Mouse (Mus musculus) intestine, postnatal 0 days (tissue): ENCODE results near the gene Bicral. TPM values are rescaled to one million over a fixed set of nuclear protein-coding genes. Genes with fewer than 3 reads are reported as not detected.
A peak's percentile ranks its signal among the peaks of the same experiment; 100 is the strongest.

ENCODE experiments used
- ATAC-seq: fragments of 200-750 bp; cut with Nextera tagmentation; 2 replicates; pipeline ENCODE4 v1.8.0; 2017; ENCODE audit warnings: mild to moderate bottlenecking, moderate TSS enrichment, moderate library complexity
- H3K27ac ChIP-seq: fragments of 300-500 bp; sonication (generic); 2 replicates; pipeline ENCODE4 v1.5.1; 2014; ENCODE audit warnings: mild to moderate bottlenecking, low read depth, low read length, moderate library complexity
- H3K27me3 ChIP-seq: fragments of 300-500 bp; sonication (generic); replicated peaks from 2 replicates; pipeline ENCODE4 v1.6.1; 2014; ENCODE audit warnings: low read length, mixed read lengths; ENCODE audit not compliant: control insufficient read depth, insufficient read depth
- H3K36me3 ChIP-seq: fragments of 300-500 bp; sonication (generic); 2 replicates; pipeline ENCODE4 v1.6.1; 2014; ENCODE audit warnings: mild to moderate bottlenecking, moderate library complexity; ENCODE audit not compliant: control insufficient read depth, insufficient read depth
- H3K4me1 ChIP-seq: fragments of 300-500 bp; sonication (generic); replicated peaks from 2 replicates; pipeline ENCODE4 v1.6.1; 2014; ENCODE audit warnings: antibody characterized with exemption, low read length, mixed read lengths; ENCODE audit not compliant: control insufficient read depth, insufficient read depth
- H3K4me2 ChIP-seq: fragments of 300-500 bp; sonication (generic); replicated peaks from 2 replicates; pipeline ENCODE4 v1.6.1; 2014; ENCODE audit warnings: low read depth, mild to moderate bottlenecking, moderate library complexity
- H3K4me3 ChIP-seq: fragments of 300-500 bp; sonication (generic); 2 replicates; pipeline ENCODE4 v1.5.1; 2014; ENCODE audit warnings: low read depth, low read length
- H3K9ac ChIP-seq: fragments of 300-500 bp; sonication (generic); 2 replicates; pipeline ENCODE4 v1.6.1; 2014; ENCODE audit warnings: mild to moderate bottlenecking, low read depth, low read length
- H3K9me3 ChIP-seq: fragments of 300-500 bp; sonication (generic); 2 replicates; pipeline ENCODE4 v1.6.1; 2016; ENCODE audit warnings: mixed run types; ENCODE audit not compliant: control insufficient read depth
- CTCF ChIP-seq: sonication (generic); IDR thresholded peaks from 2 replicates; pipeline ENCODE4 v1.5.1; 2016; ENCODE audit warnings: low read depth, mild to moderate bottlenecking, control low read depth, antibody characterized with exemption, moderate library complexity
- WGBS: fragments of 180-500 bp; shearing (Covaris S2); extraction: QIAGEN DNeasy Blood & Tissue Kit; methylation state at CpG from one replicate; pipeline ENCODE4 v1.1.7; 2014; 5-methylcytosine and 5-hydroxymethylcytosine counted together
- polyA plus RNA-seq: library from polyadenylated mRNA; unstranded; fragments of >200 nt; fragmentation: Nextera tagmentation; extraction: Ambion mirVana; gene quantifications from 2 replicates; pipeline ENCODE4 v1.2.1, GENCODE M21; 2015

The Bicral gene
- polyA plus RNA-seq, 1 experiment from 2014 or later, result 2.2 TPM

DNA sequence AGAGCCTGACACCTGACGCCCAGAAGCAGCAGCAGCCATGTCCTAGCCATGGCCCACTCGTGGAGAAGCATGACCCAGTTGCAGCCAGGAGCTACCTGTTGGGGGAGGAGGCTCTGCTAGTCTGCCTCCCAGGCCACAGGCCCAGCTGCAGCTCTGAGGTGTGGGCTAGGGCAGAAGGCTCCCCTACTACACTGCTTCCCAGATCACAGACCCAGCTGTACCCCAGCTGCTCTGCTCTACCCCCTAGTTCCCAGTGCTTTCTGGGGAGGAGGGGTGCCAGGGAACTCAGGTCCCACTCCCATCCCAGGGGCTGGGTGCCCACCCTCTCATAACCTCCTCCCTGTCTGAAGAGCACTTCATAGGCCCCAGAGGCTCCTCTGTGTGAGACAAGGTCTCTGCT is 94.7 kb downstream of the Bicral start, which contains the start of gene Ptcra:
Ptcra (minus strand) TSS at position 169 of the 400 bp plus-strand sequence.
- no peak for ATAC-seq
- 77% methylated on average over 2 of the region's 2 CpGs for WGBS
- Histone ChIP-seq H3K4me3 (no peak within 1 kb of the TSS), H3K9me3 (no peaks in the 10 kb centered on the region), H3K36me3 (no peaks in the 10 kb centered on the region), H3K27ac (no peak within 1 kb of the TSS), H3K27me3 (no peaks in the 10 kb centered on the region), H3K4me2 (no peak within 1 kb of the TSS), H3K4me1 (no peaks in the 10 kb centered on the region), H3K9ac (no peak within 1 kb of the TSS)
- no peak for TF ChIP-seq CTCF

DNA sequence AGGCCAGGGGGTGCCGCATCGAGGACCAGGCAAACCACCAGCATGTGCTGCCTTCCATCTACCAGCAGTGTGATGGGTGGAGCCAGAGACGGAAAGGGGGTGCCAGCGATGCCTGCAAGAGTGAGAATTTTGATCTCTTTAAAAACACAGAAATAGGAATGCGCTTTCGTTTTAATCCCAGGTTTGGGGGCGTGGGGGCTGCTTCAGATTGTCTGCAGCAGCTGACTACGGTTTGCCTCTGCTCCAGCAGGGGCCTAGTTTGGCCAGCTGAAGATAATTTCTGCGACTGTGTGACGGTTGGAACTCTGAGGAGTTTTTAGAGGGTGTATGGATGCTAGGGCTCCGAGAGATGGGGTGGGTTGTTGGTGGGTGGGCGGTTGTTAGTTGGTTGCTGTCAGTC is 99.5 kb downstream of the Bicral start:
- ATAC-seq, result no peak
- H3K36me3 ChIP-seq, result no peaks in the 10 kb centered on the region
- 82% methylated on average over 12 of the region's 12 CpGs for WGBS
- H3K4me2 ChIP-seq, result no peak overlapping the region
- no peaks in the 10 kb centered on the region for H3K4me1 ChIP-seq
- H3K9me3 ChIP-seq, result no peaks in the 10 kb centered on the region
- no peak for TF ChIP-seq CTCF
- H3K27ac ChIP-seq, result no peak overlapping the region
- no peaks in the 10 kb centered on the region for H3K27me3 ChIP-seq
- no peak overlapping the region for H3K4me3 ChIP-seq
- no peak overlapping the region for H3K9ac ChIP-seq

DNA sequence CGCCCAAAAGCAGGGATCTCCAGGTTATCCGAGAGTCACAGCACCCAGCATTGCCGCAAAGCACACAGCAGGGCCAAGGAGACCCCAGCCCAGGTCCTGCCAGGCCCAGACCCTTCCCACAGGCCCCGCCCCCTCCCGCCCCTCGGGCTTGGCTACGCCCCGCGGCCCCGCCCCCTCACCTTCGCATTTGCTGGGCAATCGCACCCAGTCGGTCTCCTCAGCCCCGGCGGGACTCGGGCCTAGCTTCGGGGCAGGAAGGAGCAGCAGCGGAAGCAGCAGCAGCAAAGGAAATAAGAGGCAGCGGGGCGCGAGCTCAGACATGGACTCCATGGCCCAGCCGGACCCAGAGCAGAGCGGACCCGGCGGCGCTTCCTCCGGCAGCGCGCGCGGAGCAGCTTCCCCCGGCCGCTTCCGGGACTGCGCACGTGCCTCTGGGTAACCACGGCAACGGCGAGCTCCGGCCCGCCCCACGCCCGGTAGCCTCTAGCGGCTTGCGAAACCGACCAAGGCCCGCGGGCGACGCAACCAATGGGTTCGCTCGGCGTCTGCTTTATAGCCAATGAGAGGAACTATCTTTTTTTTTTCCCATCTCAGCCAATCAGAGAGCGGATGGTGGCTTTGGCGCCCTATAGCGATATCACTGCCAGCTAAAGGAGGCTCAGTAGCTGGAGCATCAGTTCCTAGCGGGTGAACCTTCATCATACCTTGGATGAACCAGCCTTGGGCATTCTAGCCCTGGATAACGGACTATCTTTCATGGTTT is 106.3 kb downstream of the Bicral start, which contains the start of gene Cnpy3:
Cnpy3 (minus strand) TSS at position 421 of the 763 bp plus-strand sequence.
- WGBS, result 0% methylated on average over 58 of the region's 58 CpGs
- peak within 1 kb of the TSS; percentile 82 for H3K4me2 ChIP-seq
- H3K27ac ChIP-seq, result peak within 1 kb of the TSS; percentile 91
- 0 out of 2 replicates have a peak, but pooled peaks cover 4% of the 10 kb centered on the region for H3K36me3 ChIP-seq
- peak; percentile 99 for ATAC-seq
- TF ChIP-seq CTCF, result no peak
- peak within 1 kb of the TSS; percentile 95 for H3K4me3 ChIP-seq
- H3K27me3 ChIP-seq, result no peaks in the 10 kb centered on the region
- no peaks in the 10 kb centered on the region; the same call in 1 of the 2 replicates for H3K4me1 ChIP-seq
- H3K9me3 ChIP-seq, result no peaks in the 10 kb centered on the region
- peak within 1 kb of the TSS; percentile 87 for H3K9ac ChIP-seq

DNA sequence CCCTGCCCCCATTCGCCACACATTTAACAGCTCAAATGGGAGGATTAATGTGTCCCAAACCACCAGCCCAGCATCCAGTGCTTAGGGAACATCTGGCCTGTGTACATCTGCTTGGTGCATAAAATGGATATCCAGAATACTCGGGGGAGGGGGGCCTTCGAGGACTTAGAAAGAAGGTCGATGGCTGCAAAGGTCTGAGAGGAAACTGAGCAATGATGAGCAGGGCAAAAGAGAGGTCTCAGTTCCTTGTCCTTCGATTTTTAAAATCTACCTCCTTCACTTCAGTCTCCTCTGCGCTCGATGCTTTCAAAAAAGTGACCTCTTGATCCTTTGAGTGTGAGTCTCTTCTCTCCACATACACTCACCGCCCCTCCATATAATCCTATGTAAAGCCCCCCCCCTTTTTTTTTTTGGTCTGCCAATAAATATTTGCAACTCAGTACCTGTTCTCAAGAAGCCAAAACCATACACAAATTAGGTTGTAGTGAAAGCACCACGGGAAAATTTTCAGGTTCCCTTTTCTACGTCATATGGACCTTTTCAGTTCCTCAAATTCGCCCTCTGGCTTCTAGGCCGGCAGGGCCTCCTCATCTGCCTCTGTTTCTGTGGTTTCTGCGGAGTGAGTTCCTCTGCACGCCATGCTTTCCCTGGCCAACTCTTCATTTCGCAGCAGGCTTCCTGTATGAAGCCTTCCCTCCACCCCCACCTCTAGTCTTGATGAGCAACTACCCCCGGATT is 107.1 kb downstream of the Bicral start:
- H3K27ac ChIP-seq, result peak overlapping the region; percentile 91
- ATAC-seq, result peak; percentile 25; the same call in 1 of the 2 replicates
- TF ChIP-seq CTCF, result no peak
- 0 out of 2 replicates have a peak, but pooled peaks cover 8% of the 10 kb centered on the region for H3K36me3 ChIP-seq
- H3K9me3 ChIP-seq, result no peaks in the 10 kb centered on the region
- no peaks in the 10 kb centered on the region for H3K27me3 ChIP-seq
- no peaks in the 10 kb centered on the region; the same call in 1 of the 2 replicates for H3K4me1 ChIP-seq
- peak overlapping the region; percentile 95 for H3K4me3 ChIP-seq
- 22% methylated on average over 16 of the region's 16 CpGs for WGBS
- peak overlapping the region; percentile 87 for H3K9ac ChIP-seq
- peak overlapping the region; percentile 82 for H3K4me2 ChIP-seq

DNA sequence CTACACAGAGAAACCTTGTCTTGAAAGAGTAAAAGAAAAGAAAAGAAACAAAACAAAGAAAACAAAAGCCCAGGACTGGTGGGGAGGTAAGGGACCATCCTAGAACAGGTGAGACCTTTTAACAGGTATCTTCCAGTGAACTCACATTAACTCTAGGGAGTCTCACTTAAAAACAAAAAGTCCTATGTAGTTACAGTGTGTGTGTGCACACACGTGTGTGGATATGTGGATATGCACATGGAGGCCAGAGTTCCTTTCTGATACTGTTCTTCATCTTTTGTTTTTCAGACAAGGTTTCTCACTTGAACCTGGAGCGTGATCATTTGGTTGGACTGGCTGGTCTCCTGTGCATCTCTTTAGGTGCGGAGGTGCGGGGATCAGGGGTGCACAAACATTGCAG is 107.7 kb downstream of the Bicral start:
- no peak overlapping the region for H3K27ac ChIP-seq
- H3K9ac ChIP-seq, result no peak overlapping the region
- H3K36me3 ChIP-seq, result peaks cover 13% of the 10 kb centered on the region; the same call in 1 of the 2 replicates
- no peak for ATAC-seq
- H3K4me1 ChIP-seq, result no peaks in the 10 kb centered on the region; the same call in 1 of the 2 replicates
- no peak for TF ChIP-seq CTCF
- H3K9me3 ChIP-seq, result no peaks in the 10 kb centered on the region
- no peak overlapping the region for H3K4me3 ChIP-seq
- no peak overlapping the region for H3K4me2 ChIP-seq
- H3K27me3 ChIP-seq, result no peaks in the 10 kb centered on the region
- 87% methylated on average over 4 of the region's 4 CpGs for WGBS

DNA sequence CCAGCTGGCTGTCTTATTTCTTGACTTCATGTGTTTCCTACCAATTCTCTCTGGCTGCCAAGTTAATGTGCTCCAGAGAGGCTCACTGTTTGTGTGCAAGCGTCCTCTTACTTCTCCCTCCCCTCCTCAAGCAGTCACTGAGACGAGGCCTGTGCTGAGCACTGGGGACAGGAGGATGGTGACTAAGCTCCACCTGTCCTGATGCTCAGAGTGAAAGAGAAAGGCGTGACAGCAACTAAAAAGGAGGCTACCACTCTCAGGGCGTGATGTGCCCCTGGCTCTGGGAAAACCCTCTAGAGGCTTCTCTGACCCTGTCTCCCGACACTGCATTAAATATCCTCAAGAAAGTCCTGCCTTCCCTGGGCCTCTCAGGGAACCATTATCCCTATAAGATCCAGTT is 109.0 kb downstream of the Bicral start:
- H3K36me3 ChIP-seq, result peaks cover 23% of the 10 kb centered on the region; the same call in 1 of the 2 replicates
- no peak overlapping the region for H3K27ac ChIP-seq
- 75% methylated on average over 5 of the region's 5 CpGs for WGBS
- ATAC-seq, result no peak
- no peak overlapping the region for H3K9ac ChIP-seq
- no peak overlapping the region for H3K4me2 ChIP-seq
- no peaks in the 10 kb centered on the region for H3K27me3 ChIP-seq
- H3K9me3 ChIP-seq, result no peaks in the 10 kb centered on the region
- H3K4me1 ChIP-seq, result no peaks in the 10 kb centered on the region; the same call in 1 of the 2 replicates
- no peak overlapping the region for H3K4me3 ChIP-seq
- TF ChIP-seq CTCF, result no peak

Other genes starting within 250 kb of the Bicral start
- gene Ptk7, start 229.0 kb downstream of the Bicral start, polyA plus RNA-seq, result 13.7 and 14.7 TPM in 2 replicates
- 102 and 107 TPM in 2 replicates for gene Klc4, start 212.5 kb downstream of the Bicral start, polyA plus RNA-seq
- 138 and 139 TPM in 2 replicates for gene Mrpl2, start 212.3 kb downstream of the Bicral start, polyA plus RNA-seq
- 18.0 and 19.2 TPM in 2 replicates for gene Cul7, start 208.1 kb downstream of the Bicral start, polyA plus RNA-seq
- gene Rrp36, start 184.1 kb downstream of the Bicral start, polyA plus RNA-seq, result 49.0 and 55.6 TPM in 2 replicates
- 132 and 133 TPM in 2 replicates for gene Mea1, start 179.7 kb downstream of the Bicral start, polyA plus RNA-seq
- gene Klhdc3, start 177.6 kb downstream of the Bicral start, polyA plus RNA-seq, result 94.2 and 99.3 TPM in 2 replicates
- gene Ppp2r5d, start 153.4 kb downstream of the Bicral start, polyA plus RNA-seq, result 25.9 and 26.5 TPM in 2 replicates
- 10.4 and 11.5 TPM in 2 replicates for gene Pex6, start 147.0 kb downstream of the Bicral start, polyA plus RNA-seq
- gene Gnmt, start 129.3 kb downstream of the Bicral start, polyA plus RNA-seq, result 0.39 and 0.48 TPM in 2 replicates
- 32.2 and 35.6 TPM in 2 replicates for gene Cnpy3, start 106.3 kb downstream of the Bicral start, polyA plus RNA-seq
- gene Ptcra, start 94.8 kb downstream of the Bicral start, polyA plus RNA-seq, result 0.24 and 0.33 TPM in 2 replicates
- 123 and 124 TPM in 2 replicates for gene 2310039H08Rik, start 85.8 kb downstream of the Bicral start, polyA plus RNA-seq
- gene Rpl7l1, start 75.8 kb downstream of the Bicral start, polyA plus RNA-seq, result 77.1 and 78.5 TPM in 2 replicates
- 40.1 and 40.2 TPM in 2 replicates for gene Tbcc, start 32.2 kb upstream of the Bicral start, polyA plus RNA-seq
- not detected in 2 replicates for gene Prph2, start 52.0 kb upstream of the Bicral start, polyA plus RNA-seq
- 4.9 and 5.4 TPM in 2 replicates for gene Ubr2, start 152.1 kb upstream of the Bicral start, polyA plus RNA-seq